Mouse (Mus musculus) kidney, adult 2 months (tissue): ENCODE measurements around the gene Krtap27-1. TPM values are rescaled to one million over a fixed set of nuclear protein-coding genes. Genes with fewer than 3 reads are reported as not detected.
A peak's percentile ranks its signal among the peaks of the same experiment; 100 is the strongest.

Source experiments
- DNase-seq: peaks from one replicate; pipeline ENCODE4 v3.0.0; 2021
- H3K27ac ChIP-seq: fragments of 200-500 bp; 2 replicates; pipeline ENCODE4 v1.5.1; 2012; ENCODE audit warnings: low read depth, low read length, control low read depth, inconsistent platforms; ENCODE audit not compliant: insufficient read depth
- H3K27me3 ChIP-seq: fragments of 200-500 bp; replicated peaks from 2 replicates; pipeline ENCODE4 v1.6.1; 2012; ENCODE audit warnings: mild to moderate bottlenecking, moderate library complexity, low read length, inconsistent platforms; ENCODE audit not compliant: control insufficient read depth, insufficient read depth
- H3K36me3 ChIP-seq: fragments of 200-500 bp; 2 replicates; pipeline ENCODE4 v1.6.1; 2012; ENCODE audit warnings: mild to moderate bottlenecking, moderate library complexity, low read length, inconsistent platforms; ENCODE audit not compliant: control insufficient read depth, insufficient read depth
- H3K4me1 ChIP-seq: fragments of 200-500 bp; 2 replicates; pipeline ENCODE4 v1.6.1; 2011; ENCODE audit warnings: low read length; ENCODE audit not compliant: control insufficient read depth, insufficient read depth
- H3K4me3 ChIP-seq: fragments of 200-500 bp; 2 replicates; pipeline ENCODE4 v1.5.1; 2011; ENCODE audit warnings: mild to moderate bottlenecking, low read depth, low read length, control low read depth; ENCODE audit not compliant: insufficient read depth
- CTCF ChIP-seq: fragments of 200-500 bp; conservative IDR thresholded peaks from 2 replicates; pipeline ENCODE4 v1.5.1; 2011; ENCODE audit warnings: low read depth, mild to moderate bottlenecking, control low read depth, low read length, moderate library complexity, mixed read lengths; ENCODE audit not compliant: insufficient read depth, insufficient read length
- POLR2A ChIP-seq: fragments of 200-500 bp; IDR thresholded peaks from one replicate; pipeline ENCODE4 v1.6.1; 2011; ENCODE audit warnings: low read depth, low read length, control low read depth
- WGBS: fragments of 180-500 bp; shearing (Covaris S2); methylation state at CpG from one replicate; pipeline ENCODE4 v1.1.7; 2018; 5-methylcytosine and 5-hydroxymethylcytosine counted together
- polyA plus RNA-seq: library from polyadenylated mRNA; depleted of rRNA; stranded (reverse); fragments of >200 nt; gene quantifications from 2 replicates; pipeline ENCODE4 v1.2.3, GENCODE M21; 2012

The Krtap27-1 gene
- polyA plus RNA-seq, 1 experiment = not detected

GRCm38 (mm10) chr16:88696256-88696655 is 24.8 kb upstream of the Krtap27-1 start:
- no peak overlapping the region for H3K27ac ChIP-seq
- no peaks in the 10 kb centered on the region for H3K36me3 ChIP-seq
- no peak overlapping the region for H3K4me3 ChIP-seq
- WGBS = 61% methylated on average over 4 of the region's 4 CpGs
- H3K27me3 ChIP-seq = no peaks in the 10 kb centered on the region
- TF ChIP-seq CTCF (no peak), POLR2A (no peak)
- no peaks in the 10 kb centered on the region for H3K4me1 ChIP-seq
- no peak for DNase-seq

GRCm38 (mm10) chr16:88681282-88681681 is 9.8 kb upstream of the Krtap27-1 start:
- DNase-seq = no peak
- Histone ChIP-seq H3K27me3 (no peaks in the 10 kb centered on the region), H3K27ac (no peak overlapping the region), H3K4me3 (no peak overlapping the region), H3K4me1 (no peaks in the 10 kb centered on the region), H3K36me3 (no peaks in the 10 kb centered on the region)
- TF ChIP-seq CTCF (no peak), POLR2A (no peak)
- 68% methylated on average over 2 of the region's 2 CpGs for WGBS

- H3K4me1 ChIP-seq = no peaks in the 10 kb centered on the region
- no peak overlapping the region for H3K27ac ChIP-seq
- H3K27me3 ChIP-seq = no peaks in the 10 kb centered on the region
- DNase-seq = no peak
- 70% methylated on average over 6 of the region's 6 CpGs for WGBS
- TF ChIP-seq CTCF (no peak), POLR2A (no peak)
- H3K4me3 ChIP-seq = no peak overlapping the region
- no peaks in the 10 kb centered on the region for H3K36me3 ChIP-seq
Observed at GRCm38 (mm10) chr16:88679099-88679498, 7.6 kb upstream of the Krtap27-1 start.

GRCm38 (mm10) chr16:88657426-88657825 is 14.0 kb downstream of the Krtap27-1 start:
- WGBS = 60% methylated on average over 1 of the region's 1 CpGs

DNA sequence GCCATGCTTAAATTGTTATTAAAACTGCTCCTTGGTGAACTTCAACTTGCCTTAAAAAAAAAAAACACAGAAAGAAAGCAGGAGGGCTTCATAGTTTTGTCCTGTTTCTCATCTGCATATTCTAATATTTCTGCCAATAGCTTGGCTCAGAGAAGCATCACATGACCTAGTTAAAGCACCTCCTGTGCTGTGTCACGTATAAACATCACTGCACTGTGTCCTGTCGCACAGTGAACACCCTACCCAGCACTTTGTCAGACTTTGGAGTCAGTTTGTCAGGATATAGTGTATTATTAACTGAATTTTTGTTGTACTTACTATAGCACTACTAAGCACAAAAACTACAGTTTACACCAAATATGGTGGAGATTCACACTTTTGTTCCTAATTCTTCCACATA is 19.5 kb downstream of the Krtap27-1 start:
- DNase-seq = peak; percentile 63
- WGBS = 36% methylated on average over 2 of the region's 2 CpGs

More at GRCm38 (mm10) chr16:88657426-88657825, 14.0 kb downstream of the Krtap27-1 start:
- Histone ChIP-seq H3K36me3 (no peaks in the 10 kb centered on the region), H3K27me3 (no peaks in the 10 kb centered on the region), H3K27ac (no peak overlapping the region), H3K4me1 (no peaks in the 10 kb centered on the region), H3K4me3 (no peak overlapping the region)
- TF ChIP-seq CTCF (peak; percentile 75), POLR2A (no peak)
- DNase-seq = peak; percentile 28

GRCm38 (mm10) chr16:88651082-88651481 is 20.4 kb downstream of the Krtap27-1 start:
- no peaks in the 10 kb centered on the region for H3K27me3 ChIP-seq
- H3K27ac ChIP-seq = no peak overlapping the region
- TF ChIP-seq POLR2A = no peak
- no peak for TF ChIP-seq CTCF
- no peak for DNase-seq
- no peaks in the 10 kb centered on the region for H3K36me3 ChIP-seq
- no peak overlapping the region for H3K4me3 ChIP-seq
- WGBS = 35% methylated on average over 1 of the region's 1 CpGs
- no peaks in the 10 kb centered on the region; the same call in 1 of the 2 replicates for H3K4me1 ChIP-seq

More for the DNA sequence above, 19.5 kb downstream of the Krtap27-1 start:
- H3K36me3 ChIP-seq = no peaks in the 10 kb centered on the region
- H3K27me3 ChIP-seq = no peaks in the 10 kb centered on the region
- H3K4me3 ChIP-seq = no peak overlapping the region
- no peaks in the 10 kb centered on the region; the same call in 1 of the 2 replicates for H3K4me1 ChIP-seq
- H3K27ac ChIP-seq = no peak overlapping the region
- no peak for TF ChIP-seq POLR2A
- no peak for TF ChIP-seq CTCF

DNA sequence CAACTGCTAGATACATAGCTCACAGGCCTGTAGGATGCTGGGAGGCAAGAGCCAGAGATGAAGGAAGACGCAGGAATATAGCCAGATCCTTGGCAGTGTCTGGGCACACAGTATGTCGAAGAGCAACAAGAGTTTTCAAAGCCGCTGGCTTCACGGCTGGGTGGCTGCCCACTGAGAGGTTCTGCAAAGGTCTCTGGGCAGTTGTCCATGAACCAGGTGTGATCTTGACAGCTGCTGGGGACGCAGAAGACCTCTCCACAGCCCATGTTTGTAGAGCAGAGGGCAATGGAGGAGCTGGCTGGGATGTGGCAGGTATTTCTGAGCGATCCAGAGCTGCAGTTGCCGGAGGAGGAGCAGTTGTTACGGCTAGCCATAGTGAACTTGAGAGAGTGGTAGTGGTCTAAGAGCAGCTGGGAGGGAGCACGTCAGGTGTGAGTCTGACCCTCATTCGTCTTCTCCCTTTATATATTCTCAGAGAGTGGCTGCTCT is 24.1 kb downstream of the Krtap27-1 start, which contains the start of gene Krtap26-1:
Gene Krtap26-1, minus strand, starts transcription at position 439 of the 489 bp plus-strand sequence.
- H3K4me1 ChIP-seq = no peaks in the 10 kb centered on the region; the same call in 1 of the 2 replicates
- TF ChIP-seq CTCF = no peak
- TF ChIP-seq POLR2A = no peak
- no peaks in the 10 kb centered on the region for H3K36me3 ChIP-seq
- H3K4me3 ChIP-seq = no peak within 1 kb of the TSS
- WGBS = 61% methylated on average over 10 of the region's 10 CpGs
- DNase-seq = no peak
- no peaks in the 10 kb centered on the region for H3K27me3 ChIP-seq
- H3K27ac ChIP-seq = no peak within 1 kb of the TSS
